Mouse (Mus musculus) left cerebral cortex, adult 18-20 months (tissue): ENCODE measurements at regions not wholly inside any gene's neighbourhood (a gene's known extent, or its start where the extent isn't known, plus 50 kb on each side); places are given as distances from the start of the nearest gene placed in this dataset.
A peak's percentile ranks its signal among the peaks of the same experiment; 100 is the strongest.

Source experiments
- DNase-seq, 2 experiments: peaks; one replicate each; pipeline ENCODE4 v3.0.0; 2021 to 2022; ENCODE audit warnings: low spot score in 2 of 2, mixed read lengths in 1 of 2

DNA sequence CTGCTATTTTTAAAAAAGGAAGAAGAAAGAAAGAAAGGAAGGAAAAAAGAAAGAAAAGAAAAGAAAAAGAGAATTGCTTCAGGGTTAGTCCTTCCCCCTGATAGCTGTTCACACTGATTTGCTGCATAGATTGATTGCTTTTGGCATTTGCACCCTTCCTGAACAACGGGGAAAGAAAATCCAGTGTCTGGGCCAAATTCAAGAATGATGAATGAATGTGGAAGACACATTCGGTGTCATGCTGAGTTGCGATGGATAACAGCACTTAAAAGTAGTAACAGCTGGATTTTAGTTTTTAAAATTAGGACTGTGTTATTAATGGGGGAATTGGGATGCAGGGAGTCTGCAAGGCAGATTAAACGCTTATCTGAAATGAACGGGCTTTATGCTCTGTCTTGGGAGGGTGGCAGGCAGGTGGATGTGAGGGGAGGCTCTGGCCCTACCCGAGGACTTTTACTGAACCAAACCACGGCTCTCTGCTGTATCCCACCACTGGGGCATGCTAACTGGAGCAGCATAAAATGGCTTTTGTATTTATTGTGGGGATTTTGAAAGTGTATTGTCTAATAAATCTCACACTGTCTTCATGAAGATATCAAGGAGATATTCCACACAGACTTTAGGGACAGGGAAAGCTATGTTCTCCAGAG is 114.4 kb downstream of the Lca5 start:
- no peak for DNase-seq

DNA sequence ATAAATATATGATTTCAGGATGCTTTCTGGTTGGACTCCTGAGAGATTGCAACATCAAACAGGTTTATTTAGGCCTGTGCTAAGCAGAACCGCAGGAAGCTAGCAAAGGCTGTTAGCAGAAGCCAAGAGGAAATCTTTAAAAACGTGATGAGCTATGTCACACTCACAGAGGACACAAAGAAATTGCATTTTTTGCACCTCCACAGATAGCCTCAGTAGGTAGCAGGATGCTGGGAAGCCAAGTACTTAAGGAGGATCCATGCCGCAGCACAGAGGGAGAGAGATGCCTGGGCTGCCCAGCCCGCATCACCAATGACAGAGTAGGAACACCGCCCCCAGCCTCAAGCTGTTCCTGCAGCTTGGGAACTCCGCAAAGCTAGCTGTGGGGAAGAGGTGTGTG is 115.0 kb downstream of the Lca5 start:
- peak; percentile 85 to 91 for DNase-seq

DNA sequence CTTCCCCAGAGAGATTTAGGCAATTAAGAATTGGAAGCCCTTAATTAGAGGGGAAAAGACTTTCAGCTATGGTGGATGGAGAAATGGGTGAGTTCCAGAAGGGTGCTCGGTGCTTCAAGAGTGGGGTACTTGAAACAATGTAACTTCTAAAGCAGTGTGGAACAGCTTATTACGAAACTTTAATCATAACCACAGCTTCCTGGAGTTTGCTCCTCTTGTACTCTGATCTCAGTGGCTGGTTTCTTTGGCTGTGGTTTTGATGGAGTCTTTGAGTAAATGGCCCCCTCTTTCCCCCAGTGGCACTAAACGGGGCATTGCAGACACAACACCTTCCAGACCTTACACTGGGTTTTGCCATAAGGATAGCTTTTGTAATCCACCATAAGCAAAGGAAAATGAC is 116.6 kb downstream of the Lca5 start:
- DNase-seq = no peak

DNA sequence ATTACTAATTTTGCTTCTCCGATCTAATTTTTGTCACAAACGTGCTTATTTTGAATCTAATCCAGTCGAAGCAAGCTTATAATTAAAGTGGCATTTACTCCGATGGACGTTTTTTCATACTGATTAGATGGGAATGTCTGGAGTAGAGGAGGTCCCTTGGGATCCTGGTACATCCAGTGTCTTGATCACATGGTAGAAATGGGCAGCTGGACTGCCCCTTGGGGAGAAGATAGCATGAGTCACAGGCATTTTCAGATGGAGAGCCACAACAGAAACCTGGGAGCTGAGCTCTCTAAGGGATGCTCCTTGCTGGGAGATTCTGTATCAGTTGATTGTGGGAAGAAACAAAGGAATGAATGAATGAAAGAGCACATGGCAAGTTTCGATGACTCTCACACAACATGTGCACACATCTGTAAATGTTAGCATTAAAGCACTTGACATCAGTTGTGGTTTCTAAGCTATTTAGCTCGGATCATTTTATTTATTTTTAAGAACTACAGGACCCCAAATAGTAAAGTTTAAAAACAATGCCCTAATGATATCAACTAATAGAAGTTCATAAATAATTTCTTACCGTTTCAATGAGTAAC is 117.8 kb downstream of the Lca5 start:
- DNase-seq = no peak

DNA sequence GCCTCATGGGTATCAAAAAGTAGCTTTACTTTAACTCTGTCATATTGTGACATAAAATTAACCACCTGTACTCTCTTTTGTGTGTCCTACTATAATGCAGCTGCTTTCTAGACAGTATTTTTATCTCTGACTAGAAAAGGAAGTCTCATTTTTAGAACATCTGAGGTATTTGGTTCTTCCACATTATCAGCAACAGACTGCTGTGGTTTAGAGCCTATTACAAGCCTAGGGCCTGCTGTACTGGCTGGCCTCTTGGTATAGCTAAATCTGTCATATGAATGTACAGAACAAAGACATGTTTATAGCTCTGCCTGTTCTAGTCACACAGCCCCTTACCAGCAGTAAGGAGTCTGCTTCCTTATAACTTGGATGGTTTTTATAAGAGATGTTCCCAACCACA is 119.1 kb downstream of the Lca5 start:
- DNase-seq = no peak

DNA sequence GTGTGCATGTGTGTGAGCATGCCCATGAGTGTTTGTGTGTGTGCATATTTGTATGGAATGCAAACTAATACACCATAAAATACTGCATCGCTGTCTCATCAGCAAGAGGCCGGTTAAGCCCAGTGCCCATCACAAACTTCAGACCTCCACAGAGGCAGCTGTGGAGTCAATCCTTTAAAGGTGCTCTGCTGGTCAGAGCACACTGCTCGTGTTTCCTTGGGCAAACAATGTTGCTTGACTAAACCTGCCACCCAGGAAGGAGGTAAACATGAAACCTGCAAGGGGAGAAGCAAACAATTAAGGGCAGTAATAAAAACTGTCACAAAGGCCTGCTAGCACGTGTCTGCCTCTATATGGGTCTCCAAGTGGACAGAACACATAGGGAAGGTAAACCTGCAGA is 120.1 kb downstream of the Lca5 start:
- no peak for DNase-seq

DNA sequence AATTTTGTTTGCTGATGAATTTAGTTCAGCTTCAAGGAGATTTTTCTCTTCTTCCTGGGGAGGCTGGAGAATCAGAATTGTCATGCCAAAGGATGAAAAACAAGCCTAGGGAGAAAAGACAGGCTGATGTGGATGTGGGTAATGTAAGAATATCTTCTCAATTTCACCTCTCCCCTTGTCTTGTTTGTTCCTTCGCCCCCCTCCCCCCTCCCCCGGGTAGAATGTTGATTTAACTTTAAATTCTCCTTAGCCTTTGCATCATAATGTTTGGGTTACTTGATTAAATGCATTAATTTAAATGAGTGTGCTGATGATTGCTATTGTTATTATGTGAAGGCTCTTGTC is 124.1 kb downstream of the Lca5 start:
- DNase-seq = no peak

DNA sequence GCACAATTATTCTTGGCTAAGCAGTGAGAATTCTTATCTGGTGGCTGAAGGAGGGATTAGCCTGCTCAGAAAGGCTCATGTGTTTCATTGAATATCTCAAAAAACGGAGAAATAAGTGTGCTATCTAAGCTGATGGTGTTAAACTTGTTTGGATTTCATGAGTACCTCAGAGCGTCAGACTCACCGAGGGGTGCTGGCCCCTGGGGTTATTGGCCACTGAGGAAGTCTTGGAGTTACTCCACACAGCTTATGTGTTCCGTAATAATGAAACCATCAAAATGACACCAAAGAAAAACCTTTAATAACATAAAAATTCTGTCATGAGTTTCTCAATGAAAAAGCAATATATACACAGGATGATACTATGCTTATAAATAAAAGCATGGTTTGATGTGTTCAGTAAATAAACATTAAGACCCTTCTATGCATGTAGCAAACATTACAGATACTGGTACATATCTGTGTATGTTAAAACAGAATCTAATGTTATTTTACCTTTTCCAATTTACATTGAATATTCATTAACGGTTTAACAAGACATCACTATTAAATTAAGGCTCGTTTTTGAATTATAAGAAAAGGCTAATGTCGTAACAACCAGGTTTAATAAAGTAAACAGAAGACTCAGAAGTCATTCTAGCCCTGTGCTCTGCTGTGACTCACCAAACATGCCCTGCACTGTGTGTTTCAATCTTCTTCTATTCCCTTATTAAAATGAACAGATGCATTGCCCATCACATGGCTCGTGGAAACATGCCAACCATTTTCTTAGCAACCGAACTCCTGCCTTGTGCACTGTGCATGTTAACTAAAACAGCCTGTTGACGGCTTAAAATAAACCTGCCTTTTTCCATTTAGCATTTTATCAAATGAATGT is 124.7 kb downstream of the Lca5 start:
- DNase-seq = peak; percentile 63 to 76

DNA sequence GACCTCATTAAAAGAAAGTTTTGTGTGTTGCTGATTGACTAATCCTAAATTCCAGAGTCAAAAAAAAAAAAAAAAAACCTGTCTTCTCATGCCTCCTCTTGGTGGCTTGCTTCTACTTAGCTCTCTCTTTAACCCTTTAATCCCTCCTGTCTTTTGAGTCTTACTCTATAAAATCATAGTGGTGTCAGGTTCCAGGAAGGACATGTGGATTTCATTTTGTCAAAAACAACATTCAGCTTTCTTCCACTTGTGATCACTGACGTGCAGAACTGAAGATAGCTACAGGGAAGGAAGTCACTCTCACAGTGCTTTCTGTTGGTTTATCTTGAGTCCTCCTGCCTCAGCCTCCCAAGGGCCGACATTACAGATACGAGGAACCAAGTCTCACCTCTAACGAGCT is 132.2 kb downstream of the Lca5 start:
- DNase-seq = no peak

DNA sequence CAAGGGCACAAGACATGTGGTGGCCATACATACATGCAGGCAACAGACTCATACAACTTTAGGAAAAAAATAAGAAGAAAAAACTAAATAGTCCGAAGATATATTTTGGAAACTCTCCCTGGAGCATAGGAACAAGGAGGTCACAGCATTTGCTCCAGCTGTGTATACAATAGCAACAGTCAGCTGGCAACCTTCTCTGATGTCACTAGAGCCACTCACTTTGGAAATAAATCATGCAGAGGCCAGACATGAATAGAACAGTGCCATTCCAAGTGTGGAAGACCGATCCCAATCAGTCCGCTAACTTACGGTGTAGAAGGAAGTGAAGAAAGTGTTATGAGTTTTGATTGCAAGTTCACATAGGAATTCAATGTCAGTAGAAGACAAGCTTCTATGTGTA is 132.8 kb downstream of the Lca5 start:
- no peak for DNase-seq

DNA sequence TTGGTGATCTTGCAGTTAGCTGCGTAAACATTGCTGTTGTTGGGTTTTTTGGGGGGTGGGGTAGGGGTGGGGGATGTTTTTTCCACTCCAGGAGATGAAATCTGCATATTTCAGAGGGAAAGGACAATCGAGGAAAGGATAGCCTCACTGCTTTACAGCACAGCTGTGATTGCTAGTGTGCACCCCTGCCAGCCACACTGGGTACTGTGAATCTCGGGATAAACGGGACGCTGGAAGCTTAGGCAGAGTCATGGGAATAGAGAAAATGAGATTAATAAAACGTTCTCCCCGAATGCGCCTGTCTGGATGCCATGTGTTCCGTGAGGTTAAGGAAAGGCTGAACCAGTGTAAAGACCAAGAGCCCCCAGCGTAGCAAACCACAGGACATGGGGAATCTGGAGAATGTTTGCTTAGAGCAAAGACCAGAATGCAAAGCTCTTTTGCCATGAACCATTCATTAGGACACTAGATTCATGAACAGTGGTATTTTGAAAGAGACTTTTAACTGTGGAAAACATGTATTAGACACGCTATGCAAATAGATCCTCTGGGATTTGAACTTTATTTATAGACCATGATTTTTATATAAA is 133.5 kb downstream of the Lca5 start:
- DNase-seq = no peak

DNA sequence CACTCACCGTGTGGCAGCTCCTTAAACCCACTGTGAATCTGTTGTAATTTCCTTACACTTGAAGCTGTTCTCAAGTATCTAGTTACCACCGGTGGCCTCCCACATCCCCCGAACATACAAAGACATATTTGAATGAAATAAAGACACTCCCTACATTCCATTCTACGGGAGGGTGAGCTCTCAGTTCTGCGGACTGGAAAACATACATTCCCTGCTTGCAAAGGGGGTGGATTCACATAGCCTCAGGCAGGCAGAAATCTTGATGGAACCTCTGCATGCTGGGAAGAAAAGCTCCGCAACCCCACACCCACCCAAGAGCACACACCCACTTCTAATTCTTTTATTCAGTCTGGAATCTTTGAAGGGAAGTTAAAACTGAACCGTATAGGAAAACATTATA is 136.0 kb downstream of the Lca5 start:
- DNase-seq = no peak

DNA sequence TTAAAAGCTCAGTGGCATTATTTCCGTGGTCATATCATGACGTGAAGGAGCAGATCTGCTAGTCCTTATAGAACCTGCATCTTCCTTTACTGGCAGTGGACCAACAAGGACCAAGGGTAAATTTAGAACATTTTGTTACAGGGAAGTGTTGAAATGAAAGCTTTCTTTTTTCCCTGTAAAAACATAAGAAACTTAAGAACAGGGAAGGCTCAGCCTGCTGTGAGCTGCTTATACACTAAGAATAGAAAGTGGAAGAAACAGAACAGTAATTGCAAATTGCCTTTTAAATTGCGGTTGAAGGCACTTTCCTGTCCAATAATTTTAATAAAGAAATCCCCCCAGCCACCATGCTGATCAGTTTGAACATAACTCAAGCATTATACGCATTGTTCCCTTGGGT is 140.4 kb downstream of the Lca5 start:
- no peak for DNase-seq

DNA sequence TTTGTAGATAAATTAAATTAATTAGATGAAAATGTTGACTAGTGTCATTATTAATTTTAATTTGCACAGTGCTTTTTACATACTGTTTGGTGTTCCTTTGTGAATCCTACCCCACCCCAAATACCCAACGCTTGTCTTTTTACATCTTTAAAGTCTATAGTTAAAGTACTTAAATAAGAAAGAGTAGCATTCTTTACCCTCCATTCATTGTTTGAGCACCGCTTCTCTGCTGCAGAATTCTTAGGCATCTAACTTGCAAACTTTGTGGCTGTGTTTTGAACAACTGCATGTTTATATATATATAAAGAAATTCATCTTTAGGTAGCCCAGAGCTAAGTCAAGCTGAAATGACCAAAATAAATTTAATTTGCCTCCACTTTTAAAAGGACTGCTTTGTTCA is 140.9 kb downstream of the Lca5 start:
- DNase-seq = no peak

DNA sequence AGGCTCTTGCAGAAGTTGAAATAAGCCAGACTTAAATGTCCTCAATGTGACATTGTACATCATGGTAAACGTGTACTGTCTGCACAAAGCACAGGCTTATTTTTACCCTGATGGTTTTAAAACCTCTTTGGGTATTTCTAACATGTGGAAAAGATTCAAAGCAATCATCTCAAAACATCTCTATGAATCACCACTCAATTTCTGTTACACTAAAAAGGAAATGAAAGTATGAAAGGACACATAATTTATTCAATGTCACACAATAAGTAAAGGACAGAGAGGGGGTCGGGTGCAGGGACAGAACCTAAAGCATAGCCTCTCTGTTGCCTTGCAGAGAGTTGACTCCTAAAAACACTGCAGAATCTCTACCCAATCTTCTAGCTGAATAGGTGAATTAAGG is 141.3 kb downstream of the Lca5 start:
- no peak for DNase-seq

DNA sequence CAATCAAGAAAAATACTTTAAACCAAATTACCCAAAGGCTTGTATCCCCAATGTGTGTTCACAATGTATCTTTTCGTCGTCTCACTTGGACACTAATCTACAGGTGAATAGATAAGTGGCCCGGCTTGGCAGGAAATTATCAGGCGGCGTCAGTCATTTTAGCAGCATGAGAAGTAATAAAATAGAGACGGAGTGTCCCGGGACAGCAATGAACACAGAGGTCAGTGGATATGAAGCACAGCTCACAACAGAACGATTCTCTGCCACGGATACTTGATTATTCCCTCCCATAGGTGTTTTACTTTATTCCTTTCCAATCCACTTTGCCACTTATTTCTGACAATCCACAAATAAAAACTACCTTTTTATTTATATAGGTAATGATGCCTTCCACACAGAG is 145.5 kb downstream of the Lca5 start:
- DNase-seq = no peak

DNA sequence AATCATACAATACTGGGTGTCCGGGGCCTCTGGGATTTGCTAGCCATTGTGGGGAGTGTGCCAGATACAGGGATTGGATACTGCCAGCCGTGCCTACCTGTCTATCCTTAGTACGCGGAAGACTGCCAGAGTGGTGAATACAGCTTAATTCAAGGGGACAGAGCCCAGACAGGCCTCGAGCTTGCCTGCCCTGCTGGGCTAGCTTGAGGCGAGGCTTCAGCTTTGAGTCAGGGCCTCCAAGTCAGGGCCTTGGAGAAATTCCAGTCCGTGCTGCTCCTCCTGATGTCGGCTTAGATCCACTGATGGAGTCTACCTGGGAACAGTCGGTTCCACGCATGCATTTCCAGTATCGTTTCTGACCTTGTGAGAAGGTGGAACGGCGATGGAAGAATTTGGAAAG is 146.5 kb downstream of the Lca5 start:
- no peak for DNase-seq

DNA sequence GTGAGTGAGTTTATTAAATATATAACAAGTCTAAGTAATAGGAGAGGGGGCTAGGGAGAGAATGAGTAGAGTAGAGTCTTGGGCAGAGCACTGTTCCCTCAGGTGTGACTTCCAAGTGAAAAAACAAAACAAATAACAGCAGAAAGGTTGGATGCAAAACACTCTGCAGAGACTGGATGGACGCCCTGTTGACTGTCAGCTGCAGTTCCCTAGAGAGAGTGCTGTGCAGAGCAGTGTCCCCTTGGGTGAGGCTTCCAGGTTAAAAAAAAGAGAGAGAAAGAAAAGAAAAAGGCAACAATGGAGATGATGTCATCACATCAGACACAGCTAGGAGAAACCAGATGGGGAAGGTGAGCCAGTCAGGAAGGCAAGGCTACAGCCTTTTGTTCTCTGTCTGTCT is 137.6 kb upstream of the Hmgn3 start:
- no peak for DNase-seq

DNA sequence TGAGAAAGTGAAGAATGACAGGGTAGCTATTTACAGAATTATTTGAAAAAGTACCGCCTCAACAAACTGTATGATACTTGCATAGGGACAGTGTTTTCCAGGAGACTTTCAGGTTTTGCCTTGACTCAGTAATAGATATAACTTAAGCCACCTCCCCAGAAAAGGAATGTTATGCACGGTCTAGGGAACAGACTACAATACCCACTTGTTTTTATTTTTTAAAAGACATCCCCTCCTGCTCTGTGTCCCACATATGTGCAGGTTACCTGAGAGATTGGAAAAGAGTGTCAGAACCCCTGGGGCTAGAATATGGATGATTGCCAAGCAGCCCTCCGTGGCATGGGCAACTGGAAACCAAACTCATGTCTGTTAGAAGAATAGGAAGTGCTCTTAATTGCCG is 137.2 kb upstream of the Hmgn3 start:
- no peak for DNase-seq

DNA sequence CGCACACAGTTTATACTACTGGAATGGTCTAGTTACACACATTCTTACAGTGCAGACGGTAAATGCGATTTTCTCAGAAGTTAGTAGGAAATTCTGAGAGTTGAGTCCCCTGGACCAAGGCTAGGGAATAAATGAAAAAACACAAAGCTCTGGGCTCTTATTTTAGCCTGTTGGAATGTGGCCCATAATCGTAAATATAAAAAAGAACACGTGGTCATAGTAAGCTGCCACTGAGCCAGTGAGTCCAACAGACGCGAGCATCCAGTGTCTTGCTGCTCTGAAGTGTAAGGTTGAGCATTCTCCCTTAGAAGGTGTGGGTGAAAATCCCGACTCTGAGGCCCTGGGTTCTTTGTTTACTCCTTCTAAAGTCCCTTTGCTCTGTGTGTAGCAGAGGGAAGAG is 136.8 kb upstream of the Hmgn3 start:
- no peak for DNase-seq

DNA sequence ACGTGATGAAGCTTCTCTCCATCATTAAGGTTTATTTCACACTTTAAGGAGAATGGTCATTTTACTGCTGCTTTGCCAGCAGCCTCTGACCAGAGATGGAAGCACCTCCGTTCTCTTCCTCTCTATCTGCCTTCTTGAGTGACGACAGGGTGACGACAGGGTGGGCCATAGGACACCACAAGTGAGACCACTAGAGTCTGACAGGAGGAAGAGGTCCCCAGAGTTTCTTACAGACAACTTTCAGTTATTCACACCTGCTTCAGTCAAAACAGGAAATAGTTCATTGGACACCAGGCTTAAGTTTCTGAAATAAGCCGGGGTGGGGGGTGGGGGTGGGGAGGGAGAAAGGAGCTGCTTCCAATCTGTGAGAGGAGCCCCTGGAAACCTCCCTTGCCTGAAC is 131.3 kb upstream of the Hmgn3 start:
- no peak for DNase-seq

DNA sequence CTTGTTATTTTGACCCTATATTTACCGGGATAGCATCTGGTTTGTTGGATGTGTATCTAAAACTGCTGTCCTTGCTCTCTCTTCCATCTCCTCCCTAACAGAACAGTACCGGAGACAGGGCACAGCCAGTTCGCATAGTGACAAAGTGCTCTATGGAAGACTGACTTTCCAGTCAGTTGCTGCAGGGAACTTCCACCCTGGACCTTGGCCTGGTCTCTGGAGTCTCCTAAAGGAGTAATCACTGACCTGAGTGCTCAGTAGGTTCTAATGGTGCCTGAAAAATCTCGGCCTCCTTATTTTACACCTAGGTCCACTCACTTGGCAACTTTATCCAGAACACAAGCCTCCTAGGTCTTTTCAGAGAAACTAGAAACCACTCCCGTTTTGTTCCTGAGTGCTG is 130.9 kb upstream of the Hmgn3 start:
- DNase-seq = no peak
